Mouse (Mus musculus): ENCODE data around the gene Tanc1.

Gene Tanc1

DNA sequence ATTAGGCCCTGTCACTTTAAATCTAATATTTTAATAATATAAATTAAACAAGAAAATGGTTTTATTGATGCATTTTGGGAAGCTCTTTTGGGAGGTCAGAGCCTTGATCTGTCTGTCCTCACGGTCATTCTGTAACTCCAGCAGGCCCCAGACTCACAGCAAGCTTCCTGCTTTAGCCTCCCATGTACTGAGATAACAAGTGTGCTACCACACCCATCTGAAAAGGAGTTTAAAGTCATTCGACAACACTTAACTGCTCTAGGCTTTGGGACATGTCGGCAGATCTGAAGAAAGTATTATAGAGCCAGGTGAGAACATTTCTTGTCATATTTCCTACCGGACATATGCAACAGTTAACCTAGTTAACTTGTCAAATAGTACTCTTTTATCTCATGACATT lies 69.3 kb downstream of the Tanc1 start:
- DNase-seq (ENCODE audit: low spot score): no peak

DNA sequence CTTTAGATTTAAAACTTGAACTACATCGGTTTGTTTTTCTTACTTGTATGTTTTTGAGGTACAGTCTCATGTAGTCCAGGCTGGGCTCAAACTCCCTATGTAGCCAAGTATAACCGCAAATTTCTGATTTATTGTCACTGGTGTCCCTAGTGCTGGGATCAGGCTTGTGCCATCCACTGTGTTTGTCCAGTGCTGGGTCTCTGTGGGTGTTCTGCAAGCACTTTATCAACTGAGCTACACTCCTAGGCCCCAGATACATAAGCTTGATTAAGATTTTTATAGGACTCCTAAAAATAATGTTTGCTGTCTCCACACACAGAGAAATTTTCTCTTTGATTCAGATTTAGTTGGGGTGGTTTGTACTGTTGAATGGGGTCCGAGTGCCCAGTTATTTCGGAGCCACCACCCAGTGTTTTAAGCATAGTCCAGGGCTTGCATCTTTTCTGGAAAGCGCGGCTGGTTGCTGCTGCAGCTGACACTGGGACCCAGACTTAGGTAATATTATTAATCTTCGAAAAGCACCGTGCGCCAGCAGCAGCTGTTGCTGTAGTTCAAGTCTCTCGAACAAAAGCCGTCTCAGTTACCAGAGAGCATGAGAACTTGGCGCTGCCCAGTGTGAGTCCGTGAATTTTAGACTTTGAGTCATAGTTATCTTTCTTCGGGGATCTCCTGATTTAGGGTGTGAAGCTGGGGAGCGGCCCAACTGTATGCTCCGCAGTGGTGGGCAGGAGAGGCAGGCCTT lies 73.2 kb downstream of the Tanc1 start:
- no peak for DNase-seq (ENCODE audit: low spot score)

DNA sequence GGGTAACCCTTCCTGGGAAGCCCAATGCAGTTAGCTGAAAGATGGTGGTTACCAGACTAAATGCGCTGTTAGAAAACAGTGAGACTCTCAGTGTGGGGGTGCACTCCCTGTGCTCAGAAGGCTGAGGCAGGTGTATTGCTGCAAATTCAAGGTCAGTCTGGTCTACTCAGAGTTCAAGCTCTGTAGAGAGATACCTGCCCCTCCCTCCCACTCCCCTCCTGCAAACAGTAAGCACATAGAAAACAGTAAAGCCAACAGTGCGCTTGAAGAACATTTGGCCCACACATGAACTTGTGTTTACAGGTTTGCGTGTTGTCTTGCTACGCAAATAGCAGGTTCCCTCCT lies 73.7 kb downstream of the Tanc1 start:
- DNase-seq (ENCODE audit: low spot score): no peak

DNA sequence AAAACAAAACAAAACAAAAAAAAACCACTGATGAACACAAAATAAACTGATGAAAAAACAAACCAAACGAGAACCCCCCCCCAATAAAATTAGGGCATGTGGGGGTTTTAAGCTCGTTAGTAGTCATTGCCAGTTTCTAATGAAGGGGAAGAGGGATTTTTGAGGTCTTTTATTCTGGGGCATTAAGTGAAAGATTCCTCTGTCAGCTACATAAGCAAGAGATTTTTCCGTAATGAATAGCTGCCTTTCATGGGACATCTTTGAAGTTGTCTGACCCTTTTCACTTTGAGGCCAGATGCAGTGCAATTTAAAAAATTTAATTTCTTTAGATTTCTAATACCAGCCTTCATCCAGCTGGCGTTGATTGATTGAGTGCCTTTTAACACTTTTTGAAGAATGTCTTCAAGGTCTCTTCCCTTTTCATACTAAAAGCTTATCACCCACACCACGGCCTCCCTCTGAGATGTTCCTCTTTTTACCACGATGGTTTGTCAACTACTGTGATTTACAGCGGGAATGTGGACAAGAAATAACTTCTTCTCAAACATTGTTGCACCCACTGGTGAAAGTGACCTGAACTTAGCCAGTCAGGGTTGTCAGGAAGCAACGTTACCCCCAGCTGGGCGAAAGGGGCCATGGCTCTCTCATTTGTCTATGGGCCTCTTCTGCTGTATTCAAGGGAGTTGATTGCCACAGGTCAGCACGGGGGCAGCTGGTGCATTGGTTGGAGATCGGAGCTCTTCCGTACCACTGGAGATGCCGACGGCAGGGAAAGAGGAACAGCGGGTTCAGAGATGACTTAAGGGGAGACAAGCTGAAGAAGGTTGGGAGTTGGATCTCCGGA lies 76.6 kb downstream of the Tanc1 start:
- DNase-seq (ENCODE audit: low spot score): no peak

DNA sequence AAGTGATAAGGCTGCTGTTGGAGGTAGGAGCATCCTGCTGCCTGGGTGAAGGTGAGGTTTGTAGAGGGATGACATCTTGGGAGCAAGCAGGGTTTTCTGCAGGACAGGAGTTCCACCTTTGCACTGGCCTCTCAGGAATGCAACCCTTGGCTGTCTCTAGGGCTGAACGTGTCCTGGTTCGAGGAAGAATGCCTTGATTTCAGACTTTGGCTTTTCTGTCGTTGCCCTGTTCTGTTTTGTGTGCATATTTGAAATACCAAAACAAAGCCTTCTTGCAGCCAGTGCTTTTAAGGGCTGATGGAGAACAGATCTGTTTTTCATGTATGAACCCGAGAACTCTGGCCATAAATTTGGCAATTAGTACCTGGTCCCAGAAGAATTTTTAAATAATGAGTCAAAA lies 79.3 kb downstream of the Tanc1 start:
- no peak for DNase-seq (ENCODE audit: low spot score)

DNA sequence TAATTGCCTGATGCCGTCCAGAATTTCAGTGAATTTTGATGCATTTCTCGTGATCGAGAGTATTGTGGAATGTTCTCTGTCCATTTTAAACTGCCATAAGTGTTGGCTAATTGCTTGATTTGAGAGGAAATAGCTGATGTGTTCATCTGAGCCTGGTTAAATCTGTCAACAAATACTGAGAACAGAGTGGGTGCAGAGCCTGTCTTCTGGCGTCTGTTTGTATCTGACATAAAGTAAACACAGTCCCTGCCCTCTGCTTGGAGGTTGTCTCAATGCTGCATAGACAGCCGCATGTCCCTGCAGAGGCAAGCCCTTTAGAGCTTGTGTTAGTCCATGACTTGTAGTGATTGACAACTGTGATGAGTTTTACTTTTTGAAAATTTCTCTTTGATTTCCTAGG lies 81.6 kb downstream of the Tanc1 start:
- no peak for DNase-seq (ENCODE audit: low spot score)

DNA sequence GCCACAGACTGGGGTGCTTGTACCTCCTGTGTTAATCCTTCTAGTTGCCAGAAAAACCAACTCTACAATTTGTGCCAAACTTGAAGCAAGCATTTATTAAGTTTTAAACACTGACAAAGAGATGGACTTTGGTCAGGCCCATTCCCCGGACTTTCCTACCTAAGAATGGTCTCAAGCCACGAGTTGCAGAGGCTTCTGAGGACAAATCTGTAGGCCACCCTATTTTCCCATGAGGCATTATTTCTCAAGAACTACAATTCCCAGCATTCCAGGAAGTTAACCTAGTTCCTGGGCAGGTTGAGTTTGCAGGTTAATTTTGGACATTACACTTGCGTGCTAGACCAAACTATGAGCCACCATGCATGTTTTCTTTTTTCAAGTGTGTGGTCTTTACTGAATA lies 85.3 kb downstream of the Tanc1 start:
- DNase-seq (ENCODE audit: low spot score): no peak

DNA sequence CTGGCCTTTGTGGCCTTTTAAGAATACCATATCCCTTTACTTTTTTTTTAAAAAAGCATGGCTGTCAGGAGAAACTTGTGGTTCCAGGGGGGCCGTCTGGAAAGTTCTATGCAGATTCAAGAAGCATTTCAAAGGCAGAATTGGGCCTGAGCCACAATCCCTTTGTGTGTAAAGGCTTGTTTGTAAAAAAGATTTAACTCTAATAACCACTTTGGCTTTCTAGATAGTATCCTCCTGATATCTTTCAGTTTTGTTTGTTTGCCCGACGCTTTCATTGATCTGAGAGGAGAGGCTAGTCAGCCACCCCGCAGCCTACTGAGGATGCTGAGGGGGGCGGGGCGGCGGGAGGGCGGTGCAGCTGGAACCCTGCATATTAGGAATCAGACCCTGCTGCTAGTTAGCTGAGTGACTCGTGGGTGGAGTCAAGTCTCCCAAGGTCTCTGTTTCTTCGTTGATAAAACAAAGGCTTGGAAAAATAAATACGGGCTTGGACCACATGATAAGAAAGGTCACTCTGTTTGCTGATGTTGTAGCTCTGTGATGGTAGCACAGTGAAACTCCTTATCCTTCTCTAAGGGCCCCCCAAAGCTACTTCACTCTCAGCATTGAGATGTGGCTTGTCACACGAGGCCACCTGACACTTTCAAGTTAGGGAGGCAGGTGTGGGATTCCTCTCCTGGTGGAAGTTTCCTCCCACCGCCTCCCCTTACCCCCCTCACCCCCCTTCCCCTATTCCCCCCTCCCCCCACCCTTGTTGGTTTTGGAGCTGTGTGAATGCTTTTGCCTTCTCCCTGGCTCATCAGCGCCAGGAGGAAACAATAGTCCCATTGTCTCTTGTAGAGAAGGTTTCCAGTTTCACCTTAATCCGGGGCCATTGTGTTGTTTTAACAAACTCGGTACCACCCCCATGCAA lies 86.1 kb downstream of the Tanc1 start:
- no peak for DNase-seq (ENCODE audit: low spot score)

DNA sequence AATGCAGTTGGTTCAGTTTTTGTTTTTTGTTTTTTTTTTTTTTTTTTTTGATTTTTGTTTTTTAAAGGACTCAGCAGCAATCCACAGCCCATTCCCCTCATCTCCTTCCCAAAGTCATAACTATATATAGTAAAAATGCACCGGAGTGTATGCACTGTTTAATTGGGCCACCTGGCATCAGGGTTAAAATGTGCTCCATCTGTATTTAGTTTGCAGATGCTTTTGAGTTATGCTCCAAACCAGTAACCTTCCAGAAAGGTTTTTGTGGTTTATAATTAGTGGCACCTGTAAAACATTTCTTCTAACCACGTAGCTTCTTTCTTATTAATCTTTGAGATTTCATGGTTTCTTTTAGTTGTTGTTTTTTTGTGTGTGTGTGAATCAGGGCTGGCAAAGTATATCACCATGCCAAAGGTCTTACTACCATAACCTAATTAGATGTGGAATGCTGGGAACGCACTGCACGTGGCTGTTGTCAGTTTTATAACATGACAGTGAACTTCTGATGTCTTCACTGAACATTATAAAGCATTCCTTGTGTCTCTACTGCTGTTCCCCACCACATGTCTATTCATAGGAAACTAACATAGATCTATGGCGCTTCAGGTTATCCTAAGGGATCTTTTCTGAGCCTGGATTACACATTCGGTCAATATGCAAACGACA lies 86.9 kb downstream of the Tanc1 start:
- DNase-seq (ENCODE audit: low spot score): no peak

DNA sequence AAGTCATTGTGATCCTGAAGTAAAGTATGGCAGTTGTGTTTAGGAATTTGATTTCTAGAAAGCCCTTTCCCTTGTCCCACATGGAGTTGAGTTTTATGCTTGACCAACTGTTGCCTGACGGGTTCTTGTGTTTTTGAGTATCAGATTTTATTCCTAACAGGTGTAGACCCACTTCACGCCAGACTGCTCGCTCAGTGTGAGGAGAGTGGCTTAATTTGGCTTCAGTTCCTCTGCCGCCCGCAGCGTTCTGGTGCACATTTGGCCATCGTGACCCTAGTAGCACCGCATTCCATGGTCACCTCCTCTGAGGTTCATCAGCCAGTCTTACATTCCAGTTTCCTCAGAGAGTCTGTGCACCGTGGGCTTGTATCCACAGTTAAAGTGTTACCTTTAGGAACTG lies 88.1 kb downstream of the Tanc1 start:
- DNase-seq (ENCODE audit: low spot score): no peak

DNA sequence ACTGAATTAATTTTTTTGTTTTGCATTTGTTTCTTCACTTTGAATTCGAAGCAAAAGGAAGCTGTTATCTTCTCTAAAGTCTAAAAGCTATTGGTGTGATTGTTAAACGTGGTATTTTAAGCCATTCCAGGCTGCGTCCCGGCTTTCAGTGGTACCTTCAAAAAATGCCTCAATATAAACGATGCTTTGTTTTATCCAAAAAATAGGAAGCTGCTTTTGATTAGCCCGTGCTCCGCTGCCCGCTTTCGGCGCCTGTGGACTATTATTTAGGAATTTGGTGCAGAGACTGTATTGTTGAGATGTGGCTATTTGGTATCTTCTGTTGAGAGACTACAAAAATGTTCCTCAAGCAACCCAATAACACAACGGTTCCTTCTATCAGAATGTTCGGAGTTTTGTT lies 93.4 kb downstream of the Tanc1 start:
- no peak for DNase-seq (ENCODE audit: low spot score)

DNA sequence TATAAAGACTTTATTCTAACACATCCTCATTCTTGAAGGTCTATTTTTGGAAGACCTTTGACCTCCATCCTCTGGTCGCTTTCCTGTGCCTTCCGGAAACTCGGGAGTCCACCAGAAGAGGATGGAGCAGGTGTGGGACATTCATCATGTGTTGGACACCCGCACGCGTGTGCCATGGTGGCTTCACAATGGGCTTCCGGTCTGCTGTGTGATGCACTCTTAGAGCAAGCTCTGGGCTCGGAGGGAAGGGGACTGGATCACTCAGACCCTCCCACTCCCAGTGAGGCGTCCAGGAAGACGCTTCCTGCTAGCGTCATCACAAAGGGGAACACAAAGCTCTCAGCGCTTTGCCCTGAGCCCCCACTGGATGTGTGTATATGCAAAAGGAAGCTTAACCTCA lies 95.0 kb downstream of the Tanc1 start:
- no peak for DNase-seq (ENCODE audit: low spot score)

DNA sequence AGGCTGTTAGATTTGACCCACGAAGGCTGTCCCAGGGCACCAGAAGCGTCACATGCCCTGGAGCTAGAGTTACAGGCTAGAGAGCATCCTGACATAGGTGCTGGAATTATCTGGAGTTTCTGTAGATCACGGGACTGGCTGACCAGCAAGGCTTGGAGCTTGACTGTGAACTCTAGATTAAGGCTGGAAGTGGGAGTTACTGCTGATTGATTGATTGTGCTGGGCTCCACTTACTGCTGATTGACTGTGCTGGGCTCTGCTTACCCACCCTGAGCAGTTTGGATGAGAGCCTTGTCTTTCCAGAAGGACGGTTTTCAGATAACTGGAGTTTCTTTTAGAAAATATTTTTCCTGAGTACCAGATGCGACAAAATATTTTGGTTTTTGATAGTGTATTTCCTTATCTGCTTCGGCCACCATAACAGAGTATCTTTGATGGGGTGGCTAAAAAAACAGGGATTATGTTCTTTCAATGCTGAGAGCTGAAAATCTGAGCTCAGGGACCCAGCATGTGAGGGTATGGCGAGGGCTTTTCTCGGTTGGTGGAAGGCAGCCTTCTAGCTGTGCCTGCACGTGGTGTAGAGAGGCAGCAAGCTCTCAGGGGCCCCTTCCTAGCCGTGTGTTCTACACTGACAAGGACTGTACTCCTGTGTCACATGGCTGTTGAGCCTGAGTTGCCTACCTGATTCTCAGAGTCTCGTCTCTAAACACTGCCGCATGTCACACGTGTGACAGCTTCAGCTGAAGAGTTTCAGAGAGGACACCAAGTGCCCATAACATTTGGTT lies 96.3 kb downstream of the Tanc1 start:
- DNase-seq (ENCODE audit: low spot score): no peak

DNA sequence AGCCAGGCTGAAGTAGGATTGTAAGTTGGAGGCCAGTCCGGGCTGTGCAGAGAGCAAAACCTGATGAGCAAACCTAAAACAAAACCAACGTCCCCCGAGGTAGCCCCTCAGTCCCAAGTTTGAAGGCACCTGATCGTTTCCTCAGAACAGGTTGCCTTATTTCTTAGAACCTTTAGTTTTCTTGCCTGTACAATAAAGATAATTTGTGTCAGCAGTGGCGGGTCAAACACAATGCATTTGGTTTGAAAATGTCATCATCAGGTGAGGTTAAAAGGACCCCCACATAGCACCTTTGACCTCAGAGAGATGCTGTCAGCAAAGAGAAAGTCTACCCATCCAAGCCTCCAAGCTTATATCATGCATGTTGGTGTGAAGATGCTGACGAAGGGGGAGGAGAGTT lies 98.9 kb downstream of the Tanc1 start:
- DNase-seq (ENCODE audit: low spot score): no peak

DNA sequence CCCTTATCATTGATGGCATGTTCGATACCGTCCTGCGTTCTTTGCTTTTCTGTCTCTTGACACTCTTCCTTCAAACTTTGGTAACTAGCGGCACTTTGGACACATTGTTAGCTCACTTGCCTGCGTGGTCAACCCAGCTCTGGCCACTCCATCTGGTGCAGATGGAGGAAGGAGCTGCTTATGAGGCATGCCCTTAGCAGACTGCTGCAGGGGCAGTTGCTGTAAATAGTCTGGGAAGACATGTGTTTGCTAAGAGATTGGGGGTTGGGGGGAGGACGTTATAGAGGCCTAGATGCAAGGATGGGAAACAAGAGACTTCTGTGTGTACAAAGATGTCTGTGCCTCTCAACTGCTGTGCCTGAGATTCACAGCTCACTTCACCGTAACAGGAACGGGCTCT lies 100.2 kb downstream of the Tanc1 start:
- no peak for DNase-seq (ENCODE audit: low spot score)

DNA sequence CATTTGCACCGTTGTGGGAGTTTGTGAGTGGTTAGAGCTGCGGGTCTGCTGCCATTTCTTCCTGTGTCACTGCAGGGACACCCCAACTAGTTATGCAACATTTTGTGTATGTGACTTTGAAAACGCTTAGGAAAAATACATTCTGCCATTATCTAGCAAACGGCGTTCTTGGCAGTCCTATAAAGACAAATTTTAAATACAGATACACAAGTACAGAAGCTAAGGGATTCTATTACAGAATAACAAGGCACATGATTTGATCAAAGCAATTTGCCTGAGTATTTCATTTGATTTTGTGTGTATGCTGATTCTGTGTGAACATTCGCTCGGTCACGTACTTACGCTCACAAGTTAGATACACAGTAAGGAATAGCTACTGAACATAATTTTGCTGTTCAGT lies 100.6 kb downstream of the Tanc1 start:
- DNase-seq (ENCODE audit: low spot score): no peak

DNA sequence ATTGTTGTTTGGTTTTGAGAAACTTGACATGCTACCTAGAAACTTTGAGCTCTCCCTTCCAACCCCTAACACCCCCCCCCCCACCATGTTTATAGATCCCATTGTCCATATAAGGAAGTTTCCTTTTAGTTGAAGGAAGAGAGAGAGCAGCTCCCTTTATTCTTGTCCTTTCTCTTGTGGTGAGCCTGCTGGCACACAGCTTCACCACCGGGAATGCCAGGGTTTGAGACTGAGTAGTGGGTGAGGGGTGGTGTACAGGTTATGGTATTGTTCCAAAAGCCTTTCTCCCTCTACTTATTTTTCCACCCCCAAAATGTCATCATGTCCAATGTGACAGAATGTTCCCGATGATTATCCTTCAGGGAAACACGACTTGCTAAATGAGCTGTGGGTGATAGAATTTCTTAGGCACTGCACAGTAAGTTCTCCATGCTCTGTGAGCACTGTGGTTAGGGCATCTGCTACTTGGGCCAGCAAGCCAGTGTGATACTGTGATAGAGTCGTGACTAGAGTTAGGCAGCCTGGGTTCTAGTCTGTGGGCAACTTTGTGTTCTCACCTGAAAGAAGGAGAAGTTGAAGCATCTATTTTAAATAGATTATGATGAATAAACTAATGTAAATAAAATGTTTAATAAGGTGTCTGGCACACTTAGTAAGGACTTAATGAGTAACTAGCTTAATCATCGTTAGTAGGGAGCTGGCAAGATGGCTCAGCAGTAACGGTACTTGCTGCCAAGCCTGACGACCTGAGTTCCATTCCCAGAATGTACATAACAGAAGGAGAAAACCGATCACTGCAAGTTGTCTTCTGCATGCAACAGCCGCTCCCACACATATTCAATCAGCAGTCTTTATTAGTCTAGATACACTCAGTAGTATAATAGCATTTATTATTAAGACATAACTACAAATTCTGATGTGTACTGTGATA lies 102.0 kb downstream of the Tanc1 start:
- no peak for DNase-seq (ENCODE audit: low spot score)

DNA sequence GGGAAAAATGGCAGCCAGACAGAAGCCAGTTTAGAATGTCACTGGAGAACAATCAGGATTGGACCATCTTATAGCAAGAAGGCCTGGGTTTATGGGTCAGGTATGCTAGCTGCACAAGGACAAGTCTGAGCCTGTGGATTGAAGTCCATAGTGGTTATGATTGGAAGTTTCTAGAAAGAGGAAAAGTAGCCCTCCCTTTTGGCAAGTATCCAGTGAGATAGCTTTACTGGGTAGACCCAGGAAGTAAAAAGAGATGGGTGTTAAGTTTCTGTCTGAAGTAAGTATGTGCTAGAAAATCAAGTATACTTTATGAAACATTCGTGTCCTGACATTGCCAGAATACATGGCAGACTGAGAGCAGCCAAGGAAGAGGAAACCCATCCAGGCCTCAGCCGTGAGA lies 103.2 kb downstream of the Tanc1 start:
- no peak for DNase-seq (ENCODE audit: low spot score)

DNA sequence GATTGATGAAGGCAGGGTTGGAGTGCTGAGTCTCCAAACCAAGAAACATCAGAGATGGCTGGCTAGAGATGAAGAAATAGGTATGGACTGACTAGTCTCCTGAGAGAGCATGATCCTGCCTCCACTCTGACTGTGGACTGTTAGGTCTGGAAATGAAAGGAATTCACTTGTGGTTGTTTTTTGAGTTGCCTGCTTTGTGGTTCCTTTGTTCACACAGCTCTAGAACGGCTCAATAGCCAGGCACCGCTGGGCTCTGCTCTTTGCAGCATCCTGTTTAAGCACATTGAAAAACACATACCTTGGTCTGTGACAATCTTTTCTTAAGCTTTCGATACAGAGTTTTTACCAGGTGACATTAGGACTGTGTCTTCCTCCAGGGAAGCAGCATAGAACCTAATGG lies 104.6 kb downstream of the Tanc1 start:
- no peak for DNase-seq (ENCODE audit: low spot score)

DNA sequence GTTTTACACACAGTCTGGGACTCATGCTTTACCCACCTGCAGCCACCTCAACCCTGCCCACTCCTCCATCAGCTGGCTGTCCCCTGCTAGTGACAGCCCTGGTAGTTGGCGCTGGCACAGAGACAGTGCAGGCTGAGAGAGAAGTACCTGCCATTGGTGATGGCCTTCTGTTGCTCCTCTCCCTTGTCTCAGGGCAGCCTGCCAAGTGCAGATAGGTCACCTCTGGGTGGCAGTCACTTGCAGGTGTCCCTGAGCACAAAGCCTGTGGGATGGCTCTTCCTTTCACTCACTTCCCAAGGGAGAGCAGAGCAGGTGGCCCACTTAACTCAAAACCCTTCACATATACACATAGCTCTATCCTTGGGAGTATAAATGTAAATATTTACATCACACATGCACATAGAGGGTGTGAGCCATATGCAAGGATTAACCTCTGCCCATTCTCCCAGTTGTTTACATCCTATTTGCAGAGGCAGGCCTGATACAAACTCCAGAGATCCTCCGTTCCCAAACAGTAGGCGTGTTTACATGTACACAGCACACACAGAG lies 106.0 kb downstream of the Tanc1 start:
- DNase-seq (ENCODE audit: low spot score): no peak
